Mouse (Mus musculus): Measurements from ENCODE around the gene Elmsan1. TPM values are rescaled to one million over a fixed set of nuclear protein-coding genes. Genes with fewer than 3 reads are reported as not detected.
A peak's percentile ranks its signal among the peaks of the same experiment; 100 is the strongest.

Elmsan1 gene
- polyA plus RNA-seq, 1 experiment from 2014 or later: 7.0 TPM

DNA sequence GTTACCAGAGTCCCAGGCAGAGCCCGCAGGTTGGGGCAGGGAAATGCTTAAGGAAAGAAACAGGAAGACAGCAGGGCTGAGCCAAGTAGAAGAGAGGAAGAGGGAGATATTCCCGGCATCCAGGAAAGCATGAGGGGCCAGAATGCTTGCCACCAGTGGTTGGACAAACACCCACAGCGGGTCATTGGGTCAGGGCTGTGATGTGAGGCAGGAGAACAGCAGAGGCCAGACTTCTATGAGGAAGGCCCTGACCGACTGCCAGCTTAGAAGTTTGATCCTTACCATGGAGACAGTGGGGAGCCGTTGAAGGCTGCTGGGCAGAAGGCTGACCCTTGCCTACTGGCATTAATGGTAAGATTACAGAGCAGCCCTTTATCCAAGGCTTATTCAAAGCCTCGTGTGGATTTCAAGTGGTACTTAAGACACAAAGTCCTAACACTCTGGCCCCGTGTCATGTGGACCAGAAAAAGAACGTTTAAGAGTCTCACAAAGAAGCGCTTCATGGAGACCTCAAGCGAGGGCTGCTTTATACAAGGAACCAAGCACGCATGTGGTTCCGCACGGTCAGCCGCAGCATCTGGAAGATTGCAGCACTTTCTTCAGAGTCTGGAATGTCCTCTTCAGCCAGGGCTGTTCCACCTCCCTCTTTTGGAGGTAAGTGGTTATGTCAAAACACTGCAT, 4.0 kb downstream of the Elmsan1 start:
- Histone ChIP-seq H3K36me3 (0 out of 2 replicates have a peak, but pooled peaks cover 4% of the 10 kb centered on the region), H3K9ac (replicated peaks) (no peak overlapping the region; the same call in 1 of the 2 replicates), H3K4me2 (peak overlapping the region; percentile 30), H3K27me3 (peaks cover 1% of the 10 kb centered on the region; the same call in 1 of the 2 replicates), H3K9me3 (no peaks in the 10 kb centered on the region), H3K4me3 (replicated peaks) (no peak overlapping the region), H3K27ac (peak overlapping the region; percentile 82), H3K4me1 (replicated peaks) (peaks cover 66% of the 10 kb centered on the region)
- ATAC-seq (ENCODE audit: insufficient number of reproducible peaks, insufficient read depth, low FRiP score, low TSS enrichment, low read depth): no peak
- 49% methylated on average over 14 of the region's 14 CpGs for WGBS

GRCm38 (mm10) chr12:84212297-84212696, 6.4 kb downstream of the Elmsan1 start:
- Histone ChIP-seq H3K4me1 (replicated peaks) (peaks cover 54% of the 10 kb centered on the region), H3K9me3 (no peaks in the 10 kb centered on the region)
- 37% methylated on average over 4 of the region's 4 CpGs for WGBS

DNA sequence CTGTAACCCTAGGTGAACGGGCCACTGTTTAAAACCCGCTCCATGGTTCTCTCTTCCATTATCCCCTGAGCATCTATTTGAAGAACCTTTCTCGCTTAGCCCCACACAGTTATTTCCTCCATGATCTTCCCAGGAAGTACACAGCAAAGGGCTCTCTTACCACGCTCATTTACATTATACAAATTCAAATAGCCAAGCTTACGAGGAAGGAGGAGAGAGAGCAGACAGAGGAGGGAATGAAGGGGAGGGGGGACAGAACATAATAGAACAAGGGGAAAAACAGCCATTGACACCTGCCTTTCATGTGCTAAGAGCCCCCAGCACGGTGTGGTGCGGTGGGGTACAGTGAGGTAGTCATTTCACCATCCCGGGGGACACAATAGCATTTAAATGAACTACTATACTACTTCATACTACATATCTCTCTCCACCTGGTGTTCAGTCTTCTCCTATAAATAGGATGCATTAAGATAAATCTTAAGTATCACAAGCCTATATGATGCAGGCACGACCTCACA, 7.6 kb downstream of the Elmsan1 start:
- ATAC-seq (ENCODE audit: insufficient number of reproducible peaks, insufficient read depth, low FRiP score, low TSS enrichment, low read depth): no peak
- 64% methylated on average over 9 of the region's 9 CpGs for WGBS
- Histone ChIP-seq H3K4me2 (no peak overlapping the region), H3K27ac (no peak overlapping the region), H3K4me3 (replicated peaks) (no peak overlapping the region), H3K27me3 (no peaks in the 10 kb centered on the region), H3K9me3 (no peaks in the 10 kb centered on the region), H3K9ac (replicated peaks) (no peak overlapping the region), H3K4me1 (replicated peaks) (peaks cover 53% of the 10 kb centered on the region), H3K36me3 (0 out of 2 replicates have a peak, but pooled peaks cover 4% of the 10 kb centered on the region)

More at GRCm38 (mm10) chr12:84212297-84212696, 6.4 kb downstream of the Elmsan1 start:
- no peaks in the 10 kb centered on the region for H3K27me3 ChIP-seq
- no peak overlapping the region for H3K4me3 ChIP-seq (replicated peaks)
- H3K4me2 ChIP-seq: no peak overlapping the region
- 0 out of 2 replicates have a peak, but pooled peaks cover 4% of the 10 kb centered on the region for H3K36me3 ChIP-seq
- no peak overlapping the region for H3K27ac ChIP-seq
- no peak; the same call in 1 of the 2 replicates for ATAC-seq (ENCODE audit: insufficient number of reproducible peaks, insufficient read depth, low FRiP score, low TSS enrichment, low read depth)
- no peak overlapping the region for H3K9ac ChIP-seq (replicated peaks)

- Histone ChIP-seq H3K4me1 (replicated peaks) (peaks cover 45% of the 10 kb centered on the region), H3K4me3 (replicated peaks) (no peak overlapping the region), H3K36me3 (0 out of 2 replicates have a peak, but pooled peaks cover 4% of the 10 kb centered on the region), H3K9me3 (no peaks in the 10 kb centered on the region), H3K27me3 (no peaks in the 10 kb centered on the region), H3K9ac (replicated peaks) (no peak overlapping the region), H3K27ac (no peak overlapping the region), H3K4me2 (no peak overlapping the region)
- WGBS: 82% methylated on average over 11 of the region's 11 CpGs
- no peak for ATAC-seq (ENCODE audit: insufficient number of reproducible peaks, insufficient read depth, low FRiP score, low TSS enrichment, low read depth)
Measured at GRCm38 (mm10) chr12:84210288-84210687, 8.4 kb downstream of the Elmsan1 start.

GRCm38 (mm10) chr12:84209093-84209492, 9.6 kb downstream of the Elmsan1 start:
- H3K27me3 ChIP-seq: no peaks in the 10 kb centered on the region
- no peak overlapping the region for H3K27ac ChIP-seq
- no peak overlapping the region for H3K9ac ChIP-seq (replicated peaks)
- H3K36me3 ChIP-seq: 0 out of 2 replicates have a peak, but pooled peaks cover 4% of the 10 kb centered on the region
- no peak overlapping the region for H3K4me3 ChIP-seq (replicated peaks)
- H3K9me3 ChIP-seq: no peaks in the 10 kb centered on the region
- H3K4me1 ChIP-seq (replicated peaks): peaks cover 41% of the 10 kb centered on the region
- WGBS: 86% methylated on average over 11 of the region's 11 CpGs
- H3K4me2 ChIP-seq: no peak overlapping the region
- no peak for ATAC-seq (ENCODE audit: insufficient number of reproducible peaks, insufficient read depth, low FRiP score, low TSS enrichment, low read depth)

DNA sequence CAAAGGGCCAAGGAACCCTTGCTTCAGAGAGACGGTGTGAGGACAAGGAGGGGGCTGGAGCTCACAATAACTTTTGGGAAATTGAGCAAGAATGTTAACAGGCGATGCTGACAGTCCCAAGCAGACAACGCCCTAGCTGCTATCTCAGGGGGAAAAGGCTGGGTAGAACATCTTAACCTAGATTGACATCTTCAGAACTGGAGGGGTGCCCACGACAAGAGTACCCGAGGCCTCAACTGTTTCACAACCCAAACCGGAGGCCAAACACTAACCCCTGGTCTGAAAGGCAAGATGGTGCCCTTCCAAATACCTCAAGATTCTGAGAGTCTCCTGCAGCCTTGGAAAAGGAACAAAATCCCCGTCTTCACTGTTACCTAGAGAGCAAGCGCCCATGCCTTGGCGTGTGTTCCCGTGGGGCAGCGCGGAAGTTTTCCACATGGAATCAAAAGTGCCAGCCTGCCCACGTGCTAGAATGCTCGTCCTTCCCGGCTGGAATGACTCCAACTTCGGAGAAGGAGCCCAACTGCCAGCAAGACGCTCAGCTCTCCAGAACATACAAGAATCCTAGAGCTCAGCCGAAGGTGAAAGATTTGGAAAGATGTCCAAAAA, 11.4 kb downstream of the Elmsan1 start:
- no peak overlapping the region for H3K4me2 ChIP-seq
- no peak overlapping the region for H3K4me3 ChIP-seq (replicated peaks)
- ATAC-seq (ENCODE audit: insufficient number of reproducible peaks, insufficient read depth, low FRiP score, low TSS enrichment, low read depth): no peak
- H3K27me3 ChIP-seq: no peaks in the 10 kb centered on the region
- WGBS: 91% methylated on average over 18 of the region's 18 CpGs
- H3K9ac ChIP-seq (replicated peaks): no peak overlapping the region
- no peak overlapping the region for H3K27ac ChIP-seq
- H3K36me3 ChIP-seq: 0 out of 2 replicates have a peak, but pooled peaks cover 4% of the 10 kb centered on the region
- peaks cover 43% of the 10 kb centered on the region for H3K4me1 ChIP-seq (replicated peaks)
- H3K9me3 ChIP-seq: no peaks in the 10 kb centered on the region

GRCm38 (mm10) chr12:84206525-84206924, 12.2 kb downstream of the Elmsan1 start:
- Histone ChIP-seq H3K36me3 (0 out of 2 replicates have a peak, but pooled peaks cover 4% of the 10 kb centered on the region), H3K4me1 (replicated peaks) (peaks cover 43% of the 10 kb centered on the region), H3K9me3 (no peaks in the 10 kb centered on the region), H3K9ac (replicated peaks) (no peak overlapping the region), H3K27ac (0 out of 2 replicates have a peak overlapping the region, but pooled peaks have one; percentile 17), H3K4me2 (no peak overlapping the region), H3K4me3 (replicated peaks) (no peak overlapping the region), H3K27me3 (no peaks in the 10 kb centered on the region)
- no peak for ATAC-seq (ENCODE audit: insufficient number of reproducible peaks, insufficient read depth, low FRiP score, low TSS enrichment, low read depth)
- 56% methylated on average over 7 of the region's 7 CpGs for WGBS

DNA sequence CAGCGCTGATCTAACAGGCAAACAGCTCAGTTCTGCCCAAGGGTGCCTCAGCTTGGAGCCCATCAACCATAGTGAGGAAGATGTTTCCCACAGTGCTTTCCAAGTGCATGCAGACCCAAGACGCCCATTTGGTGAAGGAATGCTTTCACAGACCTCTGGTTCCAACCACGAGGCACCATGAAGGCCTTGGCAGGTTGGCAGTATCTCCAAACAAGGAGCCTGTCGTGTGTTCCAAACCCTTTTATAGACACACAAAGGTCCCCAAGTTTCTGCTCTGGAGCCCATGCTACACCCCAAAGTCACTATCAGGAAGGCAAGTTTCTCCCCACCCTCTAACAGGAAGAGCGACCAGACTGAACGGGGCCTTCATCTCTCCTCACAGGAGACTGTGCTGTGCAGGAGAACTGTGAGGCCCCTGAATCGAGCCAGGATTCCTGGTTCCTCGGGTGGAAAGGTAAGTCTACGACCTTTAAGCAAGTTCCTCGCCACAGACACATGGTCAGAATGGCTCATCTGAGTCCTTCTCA, 13.0 kb downstream of the Elmsan1 start:
- Histone ChIP-seq H3K9me3 (no peaks in the 10 kb centered on the region), H3K4me3 (replicated peaks) (no peak overlapping the region), H3K27me3 (no peaks in the 10 kb centered on the region), H3K36me3 (0 out of 2 replicates have a peak, but pooled peaks cover 4% of the 10 kb centered on the region), H3K9ac (replicated peaks) (no peak overlapping the region), H3K4me2 (no peak overlapping the region), H3K4me1 (replicated peaks) (peaks cover 40% of the 10 kb centered on the region), H3K27ac (no peak overlapping the region)
- WGBS: 86% methylated on average over 10 of the region's 10 CpGs
- no peak for ATAC-seq (ENCODE audit: insufficient number of reproducible peaks, insufficient read depth, low FRiP score, low TSS enrichment, low read depth)

DNA sequence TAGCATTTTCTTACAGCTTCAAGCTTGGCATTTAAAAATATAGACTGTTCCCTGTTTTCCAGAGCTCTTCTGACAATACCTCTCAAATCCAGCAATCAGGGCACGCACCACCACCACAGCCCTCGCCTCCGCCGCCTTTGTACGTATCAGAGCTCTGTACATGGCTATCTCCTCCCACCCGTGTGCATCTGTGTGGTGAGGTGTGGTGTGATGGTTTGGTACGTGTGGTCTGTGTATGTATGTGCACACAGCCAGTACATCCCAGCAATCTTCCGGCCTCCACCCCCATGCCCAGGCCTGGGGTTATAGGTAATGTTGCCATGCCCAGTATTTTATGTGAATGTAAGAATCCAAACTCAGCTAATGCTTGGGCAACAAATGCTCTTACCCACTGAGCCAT, 14.0 kb downstream of the Elmsan1 start:
- ATAC-seq (ENCODE audit: insufficient number of reproducible peaks, insufficient read depth, low FRiP score, low TSS enrichment, low read depth): no peak
- Histone ChIP-seq H3K27me3 (no peaks in the 10 kb centered on the region), H3K4me2 (no peak overlapping the region), H3K9ac (replicated peaks) (no peak overlapping the region), H3K36me3 (no peaks in the 10 kb centered on the region), H3K4me1 (replicated peaks) (peaks cover 40% of the 10 kb centered on the region), H3K4me3 (replicated peaks) (no peak overlapping the region), H3K27ac (no peak overlapping the region), H3K9me3 (no peaks in the 10 kb centered on the region)
- 80% methylated on average over 8 of the region's 8 CpGs for WGBS

DNA sequence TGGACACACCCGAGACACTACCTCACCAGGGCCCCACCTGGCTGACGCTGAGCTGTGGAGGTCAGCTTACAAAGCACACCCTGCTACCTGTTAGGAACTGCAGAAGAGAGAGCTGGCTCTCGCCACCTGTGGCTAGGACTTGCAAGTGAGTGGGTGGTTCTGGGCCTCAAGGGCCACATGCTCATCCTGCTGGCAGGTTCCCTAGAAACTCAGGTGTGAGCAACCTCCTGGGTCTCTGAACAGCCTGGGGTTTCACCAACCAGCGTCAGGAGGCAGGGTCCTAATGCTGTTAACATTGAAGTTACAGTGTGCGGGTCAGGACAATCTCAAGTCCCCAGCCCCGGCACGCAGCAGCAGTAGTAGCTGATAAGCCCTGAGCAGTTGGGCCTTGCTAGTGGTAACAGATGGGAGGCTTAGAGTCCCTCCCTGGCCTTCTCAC, 14.9 kb downstream of the Elmsan1 start:
- Histone ChIP-seq H3K9ac (replicated peaks) (no peak overlapping the region), H3K4me2 (no peak overlapping the region), H3K27me3 (no peaks in the 10 kb centered on the region), H3K9me3 (no peaks in the 10 kb centered on the region), H3K36me3 (no peaks in the 10 kb centered on the region), H3K4me3 (replicated peaks) (no peak overlapping the region), H3K27ac (0 out of 2 replicates have a peak overlapping the region, but pooled peaks have one; percentile 36), H3K4me1 (replicated peaks) (peaks cover 40% of the 10 kb centered on the region)
- 53% methylated on average over 7 of the region's 7 CpGs for WGBS
- ATAC-seq (ENCODE audit: insufficient number of reproducible peaks, insufficient read depth, low FRiP score, low TSS enrichment, low read depth): no peak

DNA sequence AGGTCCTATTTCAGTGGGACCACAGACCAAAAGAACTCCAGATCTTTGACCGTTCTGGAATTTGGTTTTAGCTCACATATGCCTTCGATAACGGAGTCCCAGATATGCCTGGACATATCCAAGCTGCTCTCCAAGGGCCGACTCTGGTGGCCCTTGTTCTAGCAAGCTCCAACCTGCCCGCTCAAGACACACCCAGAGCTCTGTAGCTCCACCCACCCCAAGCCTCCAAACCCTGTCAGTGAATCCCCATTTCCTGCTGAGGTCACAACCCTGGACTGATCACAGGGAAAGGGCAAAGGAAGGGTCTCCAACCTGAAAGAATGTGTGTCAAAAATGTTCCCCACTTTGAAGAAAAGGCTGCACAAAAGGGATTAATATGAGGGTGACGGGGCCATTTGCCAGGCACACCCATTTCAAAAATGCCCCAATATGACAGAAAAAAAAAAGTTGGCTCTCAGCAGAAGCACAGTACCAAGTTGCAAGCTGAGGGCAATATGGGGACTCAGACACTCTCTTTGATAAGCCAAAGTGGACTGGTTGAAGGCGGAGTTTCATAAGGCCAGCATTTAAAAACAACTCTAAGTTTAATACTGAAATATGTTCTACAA, 15.4 kb downstream of the Elmsan1 start:
- Histone ChIP-seq H3K4me3 (replicated peaks) (no peak overlapping the region), H3K4me1 (replicated peaks) (peaks cover 40% of the 10 kb centered on the region), H3K9me3 (no peaks in the 10 kb centered on the region), H3K36me3 (no peaks in the 10 kb centered on the region), H3K27me3 (no peaks in the 10 kb centered on the region), H3K27ac (0 out of 2 replicates have a peak overlapping the region, but pooled peaks have one; percentile 36), H3K4me2 (no peak overlapping the region), H3K9ac (replicated peaks) (no peak overlapping the region)
- WGBS: 76% methylated on average over 7 of the region's 7 CpGs
- ATAC-seq (ENCODE audit: insufficient number of reproducible peaks, insufficient read depth, low FRiP score, low TSS enrichment, low read depth): no peak

Data from limb, embryonic 12.5 days (tissue).